Mouse (Mus musculus) C2C12 (cell line): ENCODE results near the gene Adcy7.

Source experiments
- CEBPB ChIP-seq: IDR thresholded peaks from one replicate; pipeline ENCODE4 v1.6.1; 2011; ENCODE audit warnings: low read depth, mild to moderate bottlenecking, control low read depth, moderate library complexity
- CTCF ChIP-seq: IDR thresholded peaks from one replicate; pipeline ENCODE4 v1.5.1; 2011; ENCODE audit not compliant: control insufficient read depth, insufficient read depth, insufficient read length
- FOSL1 ChIP-seq: IDR thresholded peaks from one replicate; pipeline ENCODE4 v1.8.0; 2011; ENCODE audit warnings: mild to moderate bottlenecking, low read length; ENCODE audit not compliant: poor library complexity, insufficient read depth, severe bottlenecking
- MAX ChIP-seq: IDR thresholded peaks from one replicate; pipeline ENCODE4 v1.6.1; 2011; ENCODE audit warnings: mild to moderate bottlenecking, control low read depth
- MYOD1 ChIP-seq: IDR thresholded peaks from one replicate; pipeline ENCODE4 v1.6.1; 2011; ENCODE audit warnings: low read depth; ENCODE audit not compliant: control insufficient read depth, insufficient read length
- MYOG ChIP-seq: IDR thresholded peaks from one replicate; pipeline ENCODE4 v1.6.1; 2011; ENCODE audit not compliant: control insufficient read depth, insufficient read length; ENCODE audit errors: extremely low read depth
- USF1 ChIP-seq: IDR thresholded peaks from one replicate; pipeline ENCODE4 v1.6.1; 2011; ENCODE audit warnings: low read depth, mild to moderate bottlenecking, control low read depth, moderate library complexity

- TF ChIP-seq CTCF (no peak), CEBPB (no peak), USF1 (no peak), MAX (no peak), MYOD1 (no peak), MYOG (no peak), FOSL1 (no peak)
Observed at GRCm38 (mm10) chr8:88258024-88258423, 14.2 kb upstream of the Adcy7 start.
